Mouse (Mus musculus) ES-E14 (cell line): ENCODE measurements at regions not wholly inside any gene's neighbourhood (a gene's known extent, or its start where the extent isn't known, plus 50 kb on each side); places are given as distances from the start of the nearest gene placed in this dataset.
A peak's percentile ranks its signal among the peaks of the same experiment; 100 is the strongest.

Experiments
- DNase-seq: peaks from one replicate; pipeline ENCODE4 v3.0.0-alpha.2; 2013; ENCODE audit warnings: low read depth, low spot score
- H3K27ac ChIP-seq: 2 replicates; pipeline ENCODE4 v1.5.1; 2012; ENCODE audit warnings: low read depth, mild to moderate bottlenecking, low read length, moderate library complexity, mixed read lengths; ENCODE audit not compliant: poor library complexity, insufficient read depth, severe bottlenecking
- H3K36me3 ChIP-seq: 2 replicates; pipeline ENCODE4 v1.6.1; 2012; ENCODE audit warnings: mild to moderate bottlenecking, low read length, moderate library complexity, mixed read lengths; ENCODE audit not compliant: control insufficient read depth, poor library complexity, insufficient read depth, severe bottlenecking
- H3K4me1 ChIP-seq, 2 experiments: fragments of 150-350 bp in 1 of 2; sonication (generic) in 1 of 2; 2 replicates each; pipeline ENCODE4 v1.6.1; 2012; ENCODE audit warnings: low read length in 2 of 2, mild to moderate bottlenecking in 1 of 2, mixed read lengths in 1 of 2; ENCODE audit not compliant: control insufficient read depth in 2 of 2, insufficient read depth in 2 of 2, poor library complexity in 1 of 2
- H3K4me3 ChIP-seq, 2 experiments: fragments of 150-350 bp in 1 of 2; sonication (generic) in 1 of 2; 2 replicates each; pipeline ENCODE4 v1.5.1; 2012; ENCODE audit warnings: low read length in 2 of 2, low read depth in 1 of 2, mild to moderate bottlenecking in 1 of 2, mixed read lengths in 1 of 2; ENCODE audit not compliant: insufficient read depth in 1 of 2, poor library complexity in 1 of 2, severe bottlenecking in 1 of 2
- H3K9ac ChIP-seq: 2 replicates; pipeline ENCODE4 v1.6.1; 2012; ENCODE audit warnings: low read depth, mild to moderate bottlenecking, low read length, mixed read lengths; ENCODE audit not compliant: poor library complexity, insufficient read depth, severe bottlenecking
- H3K9me3 ChIP-seq: fragments of 150-350 bp; sonication (generic); 2 replicates; pipeline ENCODE4 v1.6.1; 2012; ENCODE audit warnings: low read depth, mild to moderate bottlenecking, low read length; ENCODE audit not compliant: control insufficient read depth, insufficient read depth
- CHD2 ChIP-seq: IDR thresholded peaks from 2 replicates; pipeline ENCODE4 v1.6.1; 2014; ENCODE audit warnings: mild to moderate bottlenecking, low read depth, low read length, inconsistent platforms
- HCFC1 ChIP-seq: IDR thresholded peaks from 2 replicates; pipeline ENCODE4 v1.6.1; 2012; ENCODE audit warnings: low read length, inconsistent platforms, borderline replicate concordance; ENCODE audit not compliant: insufficient read depth
- MAFK ChIP-seq: IDR thresholded peaks from 2 replicates; pipeline ENCODE4 v1.6.1; 2014; ENCODE audit warnings: mild to moderate bottlenecking, low read depth, low read length, inconsistent platforms; ENCODE audit not compliant: insufficient read depth
- ZC3H11A ChIP-seq: IDR thresholded peaks from 2 replicates; pipeline ENCODE4 v1.6.1; 2012; ENCODE audit warnings: low read depth, mild to moderate bottlenecking, inconsistent platforms, low read length, borderline replicate concordance
- ZNF384 ChIP-seq: IDR thresholded peaks from 2 replicates; pipeline ENCODE4 v1.6.1; 2012; ENCODE audit warnings: low read depth, low read length, inconsistent platforms
- in situ Hi-C, 2 experiments: fragments of 600-800 bp; cut with MboI; formaldehyde crosslinking; loops; one replicate each; pipeline ENCODE4 v1.15.1; 2025; ENCODE audit warnings: low sequenced_read_pairs in 2 of 2, inconsistent platforms in 1 of 2; ENCODE audit not compliant: unreplicated experiment in 2 of 2

DNA sequence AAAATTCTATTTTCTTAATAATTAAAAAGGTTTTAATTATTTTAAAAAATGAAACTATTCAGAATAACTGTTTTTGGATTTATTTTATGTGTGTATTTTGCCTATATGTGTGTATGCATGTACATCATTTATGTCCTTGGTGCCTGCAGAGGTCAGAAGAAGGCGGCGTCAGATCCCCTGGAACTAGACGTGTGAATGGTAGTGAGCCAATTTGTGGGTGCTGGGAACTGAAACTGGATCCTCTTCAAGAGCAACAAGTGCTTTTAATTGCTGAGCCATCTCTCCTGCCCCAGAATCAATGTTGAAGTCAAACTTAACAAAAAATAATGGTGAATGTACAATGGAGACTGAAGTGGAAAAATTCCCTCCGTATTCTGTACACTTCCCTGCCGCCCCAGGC, 151.9 kb upstream of the Unc93a2 start:
- no peaks in the 10 kb centered on the region; the same call in 1 of the 2 replicates for H3K36me3 ChIP-seq
- H3K9ac ChIP-seq = no peak overlapping the region
- peaks cover 6 to 26% of the 10 kb centered on the region in 2 experiments; a peak in 3 of 4 replicates for H3K4me1 ChIP-seq
- DNase-seq = no peak
- no peak overlapping the region for H3K27ac ChIP-seq
- H3K4me3 ChIP-seq = no peak overlapping the region
- TF ChIP-seq ZNF384 = no peak
- no peak for TF ChIP-seq MAFK
- TF ChIP-seq HCFC1 = no peak
- no peak for TF ChIP-seq CHD2
- TF ChIP-seq ZC3H11A = no peak
- H3K9me3 ChIP-seq = no peaks in the 10 kb centered on the region
- in situ Hi-C loops = no loop called here

- Histone ChIP-seq H3K4me1 (peaks cover 9 to 35% of the 10 kb centered on the region in 2 experiments; a peak in 3 of 4 replicates), H3K9ac (no peak overlapping the region), H3K4me3 (no peak overlapping the region), H3K27ac (peak overlapping the region; percentile 84), H3K36me3 (no peaks in the 10 kb centered on the region; the same call in 1 of the 2 replicates), H3K9me3 (no peaks in the 10 kb centered on the region)
- TF ChIP-seq HCFC1 = no peak
- TF ChIP-seq ZNF384 = peak; percentile 53; the same call in 1 of the 2 replicates
- peak; percentile 68 for TF ChIP-seq CHD2
- in situ Hi-C loops = no loop called here
- no peak for DNase-seq
Observed at GRCm38 (mm10) chr17:7534386-7535059, 149.3 kb upstream of the Unc93a2 start.

- Histone ChIP-seq H3K9ac (no peak overlapping the region), H3K9me3 (no peaks in the 10 kb centered on the region), H3K36me3 (no peaks in the 10 kb centered on the region; the same call in 1 of the 2 replicates), H3K27ac (peak overlapping the region; percentile 84), H3K4me3 (no peak overlapping the region), H3K4me1 (peaks cover 12 to 37% of the 10 kb centered on the region in 2 experiments; a peak in 3 of 4 replicates)
- in situ Hi-C loops = no loop called here
- no peak for DNase-seq
- no peak for TF ChIP-seq MAFK
- TF ChIP-seq ZNF384 = no peak
- peak; percentile 31; the same call in 1 of the 2 replicates for TF ChIP-seq CHD2
- TF ChIP-seq ZC3H11A = no peak
- TF ChIP-seq HCFC1 = no peak
Observed at GRCm38 (mm10) chr17:7533552-7533951, 148.3 kb upstream of the Unc93a2 start.

- TF ChIP-seq ZC3H11A = no peak
- TF ChIP-seq ZNF384 = no peak
- TF ChIP-seq CHD2 = no peak
- no peak for TF ChIP-seq MAFK
- no peak for TF ChIP-seq HCFC1
- no peak overlapping the region; the same call in 1 of the 2 replicates for H3K27ac ChIP-seq
- no peaks in the 10 kb centered on the region for H3K9me3 ChIP-seq
- in situ Hi-C loops = no loop called here
- no peak for DNase-seq
- peaks cover 12 to 34% of the 10 kb centered on the region in 2 experiments; a peak in 3 of 4 replicates for H3K4me1 ChIP-seq
- H3K36me3 ChIP-seq = no peaks in the 10 kb centered on the region; the same call in 1 of the 2 replicates
- no peak overlapping the region for H3K9ac ChIP-seq
- H3K4me3 ChIP-seq = no peak overlapping the region
Observed at GRCm38 (mm10) chr17:7532618-7533017, 147.4 kb upstream of the Unc93a2 start.
